Mouse (Mus musculus): ENCODE data around the gene Itga9. TPM values are rescaled to one million over a fixed set of nuclear protein-coding genes. Genes with fewer than 3 reads are reported as not detected.

The Itga9 gene
- polyA plus RNA-seq, 1 experiment: 15.0 TPM

DNA sequence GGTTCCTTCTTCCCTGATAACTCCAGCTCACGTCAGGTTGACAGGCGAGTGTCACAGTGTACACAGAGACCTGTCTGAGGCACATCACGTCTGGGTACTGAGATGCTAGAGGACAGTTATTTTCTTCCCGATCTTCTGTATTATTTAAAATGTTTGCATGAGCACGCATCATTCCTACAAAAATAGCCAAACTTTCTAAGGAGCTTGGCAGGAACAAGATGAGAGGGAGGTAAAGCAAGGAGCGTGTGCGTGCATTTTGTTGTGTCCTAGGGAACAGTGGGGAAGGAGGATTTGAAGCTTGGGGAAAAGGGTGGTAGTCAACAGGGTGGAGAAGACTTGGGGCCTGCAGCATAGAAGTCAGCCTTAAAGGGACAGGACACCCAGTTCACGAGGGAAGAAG, 342.6 kb downstream of the Itga9 start:
- H3K27me3 ChIP-seq (replicated peaks; ENCODE audit: control insufficient read depth, insufficient read depth, low read length): no peaks in the 10 kb centered on the region
- no peaks in the 10 kb centered on the region for H3K36me3 ChIP-seq (ENCODE audit: control insufficient read depth, insufficient read depth, low read length)
- DNase-seq: no peak
- H3K27ac ChIP-seq (ENCODE audit: insufficient read depth, low read depth, low read length): no peak overlapping the region
- 0 out of 2 replicates have a peak, but pooled peaks cover 19% of the 10 kb centered on the region for H3K4me1 ChIP-seq (ENCODE audit: control insufficient read depth, insufficient read depth, low read length)
- WGBS: 90% methylated on average over 8 of the region's 8 CpGs
- no peak overlapping the region for H3K4me3 ChIP-seq (ENCODE audit: insufficient read depth, low read depth, low read length)
- TF ChIP-seq CTCF (conservative IDR thresholded peaks at IDR 0.05; ENCODE audit: insufficient read depth, insufficient read length, low read depth, low read length) (no peak), POLR2A (IDR thresholded peaks at IDR 0.05; ENCODE audit: low read depth, low read length) (no peak)

DNA sequence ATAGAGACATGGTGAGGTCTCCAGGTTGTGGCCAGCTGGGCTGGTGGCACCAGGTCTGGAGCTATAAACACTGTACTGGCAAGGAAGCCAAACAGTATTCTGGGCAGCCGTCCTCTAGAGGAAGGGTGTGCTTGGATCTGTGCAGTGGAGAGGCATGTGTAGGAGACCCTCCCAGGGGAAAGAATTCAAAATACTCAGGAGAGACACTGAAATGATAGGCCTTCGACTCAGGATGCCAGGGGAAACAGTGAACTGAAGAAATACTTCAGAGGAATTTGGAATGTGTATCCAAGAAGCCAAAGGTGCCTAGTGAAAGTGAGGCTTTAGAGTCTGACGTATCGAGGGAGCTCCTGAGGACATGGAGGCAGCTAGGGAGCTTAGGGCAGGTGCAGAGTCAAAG, 343.2 kb downstream of the Itga9 start:
- no peak for DNase-seq
- H3K36me3 ChIP-seq (ENCODE audit: control insufficient read depth, insufficient read depth, low read length): no peaks in the 10 kb centered on the region
- H3K4me1 ChIP-seq (ENCODE audit: control insufficient read depth, insufficient read depth, low read length): 0 out of 2 replicates have a peak, but pooled peaks cover 19% of the 10 kb centered on the region
- 35% methylated on average over 4 of the region's 4 CpGs for WGBS
- no peak overlapping the region for H3K27ac ChIP-seq (ENCODE audit: insufficient read depth, low read depth, low read length)
- TF ChIP-seq CTCF (conservative IDR thresholded peaks at IDR 0.05; ENCODE audit: insufficient read depth, insufficient read length, low read depth, low read length): no peak
- TF ChIP-seq POLR2A (IDR thresholded peaks at IDR 0.05; ENCODE audit: low read depth, low read length): no peak
- no peaks in the 10 kb centered on the region for H3K27me3 ChIP-seq (replicated peaks; ENCODE audit: control insufficient read depth, insufficient read depth, low read length)
- no peak overlapping the region for H3K4me3 ChIP-seq (ENCODE audit: insufficient read depth, low read depth, low read length)

DNA sequence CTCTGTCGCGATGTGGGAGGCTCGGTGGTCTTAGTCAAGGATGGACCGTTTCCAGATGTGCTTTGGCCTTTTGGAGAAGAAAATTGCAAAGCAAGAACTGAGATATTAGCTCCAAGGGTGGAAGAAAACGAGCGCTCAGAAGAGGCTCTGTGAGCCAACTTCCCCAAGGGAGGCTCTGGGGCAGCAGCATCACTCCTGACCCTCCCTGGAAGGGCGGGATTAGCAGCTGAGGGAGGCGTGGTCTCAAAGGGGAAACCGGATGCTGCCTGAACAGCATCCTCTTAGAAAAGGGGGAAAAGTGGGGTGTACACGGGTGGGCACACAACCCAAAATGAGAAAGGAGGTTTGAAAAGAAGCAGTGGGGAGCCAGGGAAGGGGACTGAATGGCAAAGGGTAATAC, 343.6 kb downstream of the Itga9 start:
- 50% methylated on average over 10 of the region's 10 CpGs for WGBS
- Histone ChIP-seq H3K27me3 (replicated peaks; ENCODE audit: control insufficient read depth, insufficient read depth, low read length) (no peaks in the 10 kb centered on the region), H3K4me3 (ENCODE audit: insufficient read depth, low read depth, low read length) (no peak overlapping the region), H3K4me1 (ENCODE audit: control insufficient read depth, insufficient read depth, low read length) (0 out of 2 replicates have a peak, but pooled peaks cover 19% of the 10 kb centered on the region), H3K27ac (ENCODE audit: insufficient read depth, low read depth, low read length) (no peak overlapping the region), H3K36me3 (ENCODE audit: control insufficient read depth, insufficient read depth, low read length) (no peaks in the 10 kb centered on the region)
- DNase-seq: no peak
- no peak for TF ChIP-seq CTCF (conservative IDR thresholded peaks at IDR 0.05; ENCODE audit: insufficient read depth, insufficient read length, low read depth, low read length)
- TF ChIP-seq POLR2A (IDR thresholded peaks at IDR 0.05; ENCODE audit: low read depth, low read length): no peak

Other genes starting within 250 kb of the Itga9 start
- gene Eomes, start 128.5 kb upstream of the Itga9 start, polyA plus RNA-seq (2012; rRNA removed): 0.05 and 0.36 TPM in 2 replicates
- 20.7 and 23.1 TPM in 2 replicates for gene Golga4, start 100.4 kb upstream of the Itga9 start, polyA plus RNA-seq (2012; rRNA removed)